Mouse (Mus musculus): ENCODE measurements at regions not wholly inside any gene's neighbourhood (a gene's known extent, or its start where the extent isn't known, plus 50 kb on each side); places are given as distances from the start of the nearest gene placed in this dataset.

GRCm38 (mm10) chr2:45519550-45520152 lies 402.5 kb upstream of the Zeb2 start:
- TF ChIP-seq CTCF (IDR thresholded peaks at IDR 0.05; ENCODE audit: low read depth), result no peak
- TF ChIP-seq EP300 (IDR thresholded peaks at IDR 0.05; ENCODE audit: low read depth), result no peak
